Mouse (Mus musculus): ENCODE measurements around the gene Slc13a5.
A peak's percentile ranks its signal among the peaks of the same experiment; 100 is the strongest.

The Slc13a5 gene

DNA sequence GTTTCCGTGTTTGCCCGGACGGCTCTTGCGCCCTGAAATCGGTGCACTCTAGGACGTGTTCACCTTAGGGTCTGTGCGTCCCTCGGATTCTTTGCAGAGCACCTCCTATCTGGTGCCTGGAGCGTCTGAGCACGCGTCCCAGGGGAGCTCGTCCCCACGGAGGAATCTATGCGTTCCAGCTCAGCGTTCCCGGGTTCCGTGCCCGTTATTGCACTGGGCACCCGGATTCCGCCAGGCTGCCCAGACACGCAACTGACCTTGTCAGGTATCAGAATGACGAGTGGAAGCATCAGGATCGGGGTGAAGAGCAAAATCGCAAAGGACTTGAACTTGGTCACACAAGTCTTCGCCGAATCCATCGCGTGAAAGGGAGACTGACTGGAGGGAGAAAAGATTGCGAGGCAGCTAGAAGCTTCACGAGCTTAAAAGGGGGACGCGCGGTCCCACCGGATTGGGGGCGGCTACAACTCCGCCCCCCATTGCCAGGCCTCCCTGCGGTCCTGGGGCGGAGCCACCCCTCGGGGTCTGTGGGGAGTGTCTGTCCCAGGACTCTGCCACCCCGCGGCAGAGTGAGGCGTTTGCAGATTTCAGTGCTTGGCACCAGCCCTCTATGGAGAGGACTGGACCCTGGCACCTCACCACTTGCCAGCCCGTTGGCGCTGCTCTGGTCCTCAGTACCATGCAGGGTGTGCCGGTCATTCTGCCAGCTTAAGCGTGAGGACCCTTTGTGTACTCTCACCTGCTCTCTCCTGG is 639 bp downstream of the Slc13a5 start:
- no peak for DNase-seq (ENCODE audit: low read depth, low spot score)

- no peak for DNase-seq (ENCODE audit: low read depth, low spot score)
These were observed 1.5 kb downstream of the Slc13a5 start for GRCm38 (mm10) chr11:72265483-72265882.

DNA sequence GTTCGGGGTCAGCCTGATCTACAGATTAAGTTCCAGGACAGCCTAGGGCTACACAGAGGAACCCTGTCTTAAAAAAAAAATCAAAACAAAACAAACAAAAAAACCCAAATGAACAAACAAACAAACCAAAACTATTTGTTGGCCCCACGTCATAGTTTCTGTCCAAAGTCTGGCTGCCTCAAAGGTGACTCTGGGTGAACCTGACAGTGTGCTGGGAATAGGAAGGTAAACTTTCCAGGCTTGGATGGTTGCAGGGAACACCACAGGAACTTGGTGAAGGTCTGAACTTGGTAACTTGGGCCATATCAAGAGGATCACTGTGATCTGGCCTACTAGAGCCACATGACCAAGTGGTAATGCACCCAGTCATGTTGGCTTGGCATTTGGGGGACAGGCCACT is 10.6 kb downstream of the Slc13a5 start:
- no peak for DNase-seq (ENCODE audit: low read depth, low spot score)

- DNase-seq (ENCODE audit: low read depth, low spot score): no peak
These were observed 11.4 kb downstream of the Slc13a5 start for GRCm38 (mm10) chr11:72255629-72256028.

- DNase-seq (ENCODE audit: low read depth, low spot score): no peak
These were observed 21.7 kb downstream of the Slc13a5 start for GRCm38 (mm10) chr11:72245196-72245753.

DNA sequence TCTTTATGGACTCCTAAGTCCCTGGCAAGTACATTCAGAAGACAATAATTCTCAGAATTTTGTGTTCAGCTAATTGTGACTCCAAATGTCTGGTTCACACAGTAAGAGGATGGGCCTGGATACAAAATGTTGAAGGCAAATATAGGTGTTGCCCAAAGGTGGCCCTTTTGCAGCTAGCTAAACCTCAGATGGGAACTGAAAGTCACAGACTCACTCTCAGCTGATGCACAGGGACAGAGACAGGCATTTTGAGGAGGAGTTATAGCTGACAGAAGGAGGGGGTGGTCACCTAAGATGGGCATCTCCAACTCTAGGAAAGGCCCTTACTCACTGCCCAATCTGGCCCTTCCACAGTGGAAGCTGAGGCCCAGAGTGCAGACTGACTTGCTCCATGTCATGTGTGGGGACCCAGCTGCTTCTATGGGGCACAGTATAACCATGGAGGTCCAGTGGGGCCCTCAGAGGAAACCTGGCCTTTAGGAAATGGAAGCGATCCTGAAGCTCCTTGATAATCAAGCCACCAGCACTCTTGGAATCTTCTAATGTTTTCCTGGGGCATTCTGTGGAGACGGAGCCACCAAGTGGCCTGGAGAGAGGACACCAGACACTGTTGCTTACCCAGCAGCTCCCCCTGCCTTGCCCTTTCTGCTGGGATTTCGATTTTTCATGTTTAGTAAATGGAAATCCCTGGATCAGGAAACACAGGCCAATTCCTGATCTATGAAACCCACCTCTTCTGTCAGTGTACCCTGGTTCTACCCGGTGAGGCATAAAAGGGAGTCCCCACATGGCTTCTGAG is 26.8 kb downstream of the Slc13a5 start:
- no peak for DNase-seq (ENCODE audit: low read depth, low spot score)

DNA sequence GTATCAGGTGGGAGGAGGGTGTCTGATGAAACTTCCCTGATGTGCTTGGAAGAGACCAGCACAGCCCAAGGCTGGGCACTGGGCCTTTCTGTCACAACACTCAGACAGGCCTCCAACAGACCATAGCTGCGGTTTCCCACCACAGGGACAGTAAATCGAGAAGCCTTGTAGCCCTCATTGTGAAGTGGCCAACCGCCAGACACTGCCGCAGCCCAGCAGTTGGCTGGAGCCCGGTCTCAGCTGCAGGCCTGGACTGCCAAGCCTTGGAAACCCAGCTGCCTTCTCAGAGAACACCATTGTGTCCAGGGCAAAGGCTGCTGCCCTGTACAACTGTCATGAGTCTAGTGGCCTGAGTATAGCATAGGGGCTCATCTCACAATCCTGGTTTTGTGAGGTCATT is 33.0 kb downstream of the Slc13a5 start:
- no peak for DNase-seq (ENCODE audit: low read depth, low spot score)

DNA sequence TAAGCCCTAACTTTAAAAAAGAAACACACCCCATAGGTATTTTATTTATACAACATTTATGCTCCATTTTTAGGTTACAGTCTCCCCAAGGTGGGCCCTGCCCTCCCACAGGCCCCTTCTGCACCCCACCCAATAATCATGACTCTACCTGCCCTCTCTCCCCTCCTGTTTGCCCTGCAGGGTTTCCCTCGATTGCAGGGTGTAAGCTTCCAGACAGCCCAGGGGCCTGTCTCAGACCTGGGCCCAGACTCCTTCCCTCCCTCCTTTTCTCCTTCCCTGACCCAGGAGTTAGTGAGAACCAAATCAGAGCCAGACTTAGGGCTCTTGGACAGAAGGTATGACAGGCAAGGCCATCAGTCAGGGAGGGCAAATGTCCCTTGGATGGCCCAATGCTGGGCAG is 34.0 kb downstream of the Slc13a5 start:
- no peak for DNase-seq (ENCODE audit: low read depth, low spot score)

DNA sequence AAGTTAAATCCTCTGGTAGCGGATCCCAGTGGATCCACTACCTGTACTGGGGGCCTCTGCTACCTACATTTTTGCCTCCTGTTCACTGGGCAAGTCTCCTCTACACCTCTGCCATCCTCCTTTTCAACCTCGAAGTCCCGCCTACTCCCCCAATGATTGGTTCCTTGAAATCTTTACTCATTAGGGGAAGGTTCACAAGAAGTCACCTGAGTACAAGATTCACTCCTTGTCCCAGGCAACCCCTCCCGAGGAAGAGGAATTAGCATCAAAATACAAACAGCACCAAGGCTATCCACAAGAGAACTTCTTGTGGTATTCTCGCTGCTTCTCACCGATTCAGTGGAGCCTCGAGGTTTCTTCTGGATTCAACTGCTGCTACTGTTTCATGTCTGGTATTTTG is 35.0 kb downstream of the Slc13a5 start:
- DNase-seq (ENCODE audit: low read depth, low spot score): no peak

GRCm38 (mm10) chr11:72228513-72228912 is 38.5 kb downstream of the Slc13a5 start:
- no peak for DNase-seq (ENCODE audit: low read depth, low spot score)

GRCm38 (mm10) chr11:72226901-72227300 is 40.1 kb downstream of the Slc13a5 start:
- DNase-seq (ENCODE audit: low read depth, low spot score): no peak

- DNase-seq (ENCODE audit: low read depth, low spot score): no peak
These were observed 40.8 kb downstream of the Slc13a5 start for GRCm38 (mm10) chr11:72226020-72226791.

DNA sequence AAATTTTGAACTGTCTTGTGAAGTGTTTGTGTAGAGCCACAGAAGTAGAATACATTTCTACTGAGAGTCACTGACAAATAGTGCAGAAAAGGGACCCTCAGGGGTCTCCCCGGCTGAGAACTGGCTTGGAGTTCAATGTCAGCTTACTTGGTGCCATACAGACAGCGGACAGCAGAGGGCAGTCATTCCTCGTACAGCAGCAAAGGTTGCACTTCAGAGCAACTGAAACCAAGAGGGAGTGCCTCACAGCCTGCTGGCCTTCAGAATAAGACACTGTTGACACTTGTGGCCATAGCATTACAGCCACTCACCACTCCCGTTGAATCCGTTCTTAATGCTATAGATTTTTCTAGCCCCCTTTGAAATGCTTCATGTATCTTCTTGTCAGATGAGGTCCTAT is 42.2 kb downstream of the Slc13a5 start:
- DNase-seq (ENCODE audit: low read depth, low spot score): peak; percentile 45

- DNase-seq (ENCODE audit: low read depth, low spot score): no peak
These were observed 43.6 kb downstream of the Slc13a5 start for GRCm38 (mm10) chr11:72223414-72223813.

GRCm38 (mm10) chr11:72221278-72221677 is 45.7 kb downstream of the Slc13a5 start:
- DNase-seq (ENCODE audit: low read depth, low spot score): peak; percentile 52

GRCm38 (mm10) chr11:72217116-72217515 is 49.9 kb downstream of the Slc13a5 start:
- DNase-seq (ENCODE audit: low read depth, low spot score): no peak

- peak; percentile 30 for DNase-seq (ENCODE audit: low read depth, low spot score)
These were observed 51.6 kb downstream of the Slc13a5 start, which contains the start of gene Med31 for GRCm38 (mm10) chr11:72215410-72215797. Gene Med31, minus strand, starts transcription at chr11:72215592.

- peak; percentile 81 for DNase-seq (ENCODE audit: low read depth, low spot score)
These were observed 52.2 kb downstream of the Slc13a5 start for GRCm38 (mm10) chr11:72214591-72215409.

DNA sequence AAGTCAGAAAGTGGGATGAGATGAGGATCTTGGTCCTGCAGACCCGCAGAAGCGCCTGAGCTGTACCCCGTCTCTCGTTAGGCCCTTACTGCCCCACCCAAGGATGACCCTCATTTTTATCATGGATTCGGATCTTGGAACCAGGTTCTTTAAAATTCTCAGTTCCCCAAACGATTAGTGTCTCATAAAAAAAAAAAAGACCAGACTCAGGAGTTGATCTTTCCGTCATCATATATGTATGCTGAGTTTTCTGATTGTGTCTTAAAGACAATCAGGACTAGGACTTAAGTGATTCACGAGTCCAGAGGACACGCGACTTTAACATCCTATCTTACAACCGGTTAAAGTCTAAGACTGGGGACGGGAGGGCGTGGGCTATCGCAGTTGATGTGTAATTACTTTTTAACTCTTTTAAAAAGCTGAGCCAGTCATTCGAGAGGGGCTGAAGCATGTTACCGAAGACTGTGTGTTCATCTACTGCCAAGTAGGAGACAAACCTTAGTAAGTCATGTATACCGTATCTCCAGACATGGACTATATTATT is 59.1 kb downstream of the Slc13a5 start:
- no peak for DNase-seq (ENCODE audit: low read depth, low spot score)

DNA sequence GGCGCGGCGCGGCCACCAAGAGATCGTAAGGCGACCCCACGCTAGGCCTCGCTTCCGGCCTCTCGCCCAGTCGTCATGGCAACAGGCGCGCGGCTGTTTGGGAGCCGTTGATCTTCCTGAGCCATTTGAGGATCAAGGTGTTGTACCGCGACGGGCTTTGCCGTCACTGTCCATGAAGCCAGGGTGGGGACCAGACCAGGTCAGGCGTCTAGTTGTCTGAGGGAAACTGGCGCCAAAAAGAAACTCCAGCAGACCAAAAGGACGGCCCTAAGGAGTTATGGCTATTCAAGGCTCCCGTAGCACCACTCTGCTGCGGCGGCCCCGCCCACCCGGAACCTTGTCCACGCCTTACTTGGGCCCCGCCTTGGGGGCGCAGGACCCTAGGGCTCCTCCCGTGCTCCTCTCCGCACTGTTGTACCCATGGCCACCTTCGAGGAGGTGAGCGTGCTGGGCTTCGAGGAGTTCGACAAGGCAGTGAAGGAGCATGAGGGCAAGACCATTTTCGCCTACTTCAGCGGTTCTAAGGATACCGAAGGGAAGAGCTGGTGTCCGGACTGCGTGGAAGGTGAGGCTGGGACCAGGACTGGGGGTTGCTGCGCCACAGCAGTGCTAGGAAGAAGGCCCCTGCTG is 59.7 kb downstream of the Slc13a5 start, which contains the start of the genes 4933427D14Rik and Txndc17:
TSS of gene 4933427D14Rik (minus strand) at position 256 of the 630 bp plus-strand sequence.
TSS of gene Txndc17 (plus strand) at position 344 of the 630 bp plus-strand sequence.
- peak; percentile 57 for DNase-seq (ENCODE audit: low read depth, low spot score)

Measured in retina, adult 2 months (tissue).